Mouse (Mus musculus): ENCODE data around the gene Mr1.
"Not testable (repeated sequence)": the region's sequence is repeated elsewhere in the genome, so short reads cannot be mapped to it uniquely, and the experiment has no call there.

Mr1 gene

DNA sequence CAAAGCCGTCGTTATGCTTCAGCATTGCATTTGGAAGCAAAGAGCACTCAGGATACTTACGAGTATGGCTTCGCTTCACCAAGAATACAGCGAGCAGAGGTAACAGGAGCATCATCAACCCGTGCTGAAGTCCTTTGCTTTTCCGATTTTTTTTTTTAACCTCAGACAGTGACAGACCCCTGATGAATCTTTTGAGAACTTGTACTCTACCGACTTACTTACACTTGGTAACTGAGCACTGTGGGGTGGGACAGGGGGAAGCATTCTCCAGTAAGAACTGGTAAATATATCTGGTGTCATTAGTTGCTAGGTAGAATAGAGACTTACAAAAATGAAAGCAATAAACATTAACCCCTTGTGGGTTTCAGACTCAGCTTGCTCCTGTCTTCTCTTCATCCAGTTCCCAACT, at the start of gene Mr1:
TSS of gene Mr1 (minus strand) at position 243 of the 409 bp plus-strand sequence.
- peak; percentile 68 for DNase-seq

DNA sequence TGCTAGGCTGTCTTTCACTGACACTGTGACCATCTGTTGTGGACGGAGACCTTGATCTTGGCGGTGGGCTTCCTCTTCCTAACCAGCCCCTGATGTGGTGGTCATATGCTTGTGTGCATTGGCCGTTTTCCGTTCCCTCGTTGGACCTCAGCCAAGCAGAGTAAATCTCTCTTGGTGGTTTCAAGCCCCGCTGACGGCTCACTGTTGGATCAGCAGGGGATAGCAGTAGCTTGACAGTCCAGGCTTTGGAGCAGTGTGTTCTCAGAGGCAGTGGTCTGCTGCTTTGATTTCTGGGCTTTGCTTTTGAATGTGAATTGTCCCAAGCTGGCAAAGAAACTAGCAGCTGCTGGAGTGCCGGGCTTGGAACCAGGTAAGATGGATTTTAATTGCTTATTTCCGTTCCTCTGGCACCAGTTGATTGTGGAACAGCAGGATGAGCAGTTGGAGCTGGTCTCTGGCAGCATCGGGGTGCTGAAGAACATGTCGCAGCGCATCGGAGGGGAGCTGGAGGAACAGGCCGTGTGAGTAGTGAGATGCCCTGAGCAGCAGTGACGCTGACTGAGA, 46.3 kb upstream of the Mr1 start:
- no peak for DNase-seq

DNA sequence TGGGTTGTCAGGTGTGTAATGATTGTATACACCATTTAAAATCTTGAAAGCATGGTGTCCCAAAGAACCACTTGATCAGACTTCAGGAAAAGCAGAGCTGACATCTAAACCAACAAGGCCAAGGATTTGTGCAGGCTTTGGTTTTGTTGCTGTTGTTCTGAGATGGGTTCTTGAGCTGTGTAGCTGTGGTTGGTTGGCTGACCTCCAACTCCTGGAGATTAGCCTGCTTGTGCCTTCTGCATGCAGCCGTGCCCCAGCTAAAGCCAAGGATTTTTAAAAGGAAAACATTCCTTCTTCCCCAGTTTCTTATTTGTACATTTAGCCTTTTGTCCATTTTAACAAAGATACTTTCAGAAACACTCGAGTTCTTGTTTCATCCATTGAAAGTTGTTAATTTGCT, 45.1 kb upstream of the Mr1 start:
- no peak for DNase-seq

DNA sequence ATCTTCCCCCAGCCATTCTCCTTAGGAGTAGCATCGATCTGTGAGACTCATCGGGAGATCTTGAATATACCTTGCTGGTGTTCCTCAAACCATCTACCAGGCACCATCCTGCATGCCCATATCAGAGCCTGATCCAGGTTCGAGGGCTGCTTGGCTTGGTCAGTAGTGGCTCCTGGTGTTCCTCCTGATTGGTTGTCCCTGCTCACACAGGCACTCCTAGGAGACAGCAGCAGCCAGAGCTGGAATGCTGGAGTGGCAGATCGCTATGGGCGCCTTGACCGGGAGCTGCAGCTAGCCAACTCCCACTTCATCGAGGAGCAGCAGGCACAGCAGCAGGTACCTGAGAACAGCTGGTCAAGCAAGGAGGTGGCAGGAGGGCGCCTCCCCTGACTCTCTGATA, 44.6 kb upstream of the Mr1 start:
- no peak for DNase-seq

DNA sequence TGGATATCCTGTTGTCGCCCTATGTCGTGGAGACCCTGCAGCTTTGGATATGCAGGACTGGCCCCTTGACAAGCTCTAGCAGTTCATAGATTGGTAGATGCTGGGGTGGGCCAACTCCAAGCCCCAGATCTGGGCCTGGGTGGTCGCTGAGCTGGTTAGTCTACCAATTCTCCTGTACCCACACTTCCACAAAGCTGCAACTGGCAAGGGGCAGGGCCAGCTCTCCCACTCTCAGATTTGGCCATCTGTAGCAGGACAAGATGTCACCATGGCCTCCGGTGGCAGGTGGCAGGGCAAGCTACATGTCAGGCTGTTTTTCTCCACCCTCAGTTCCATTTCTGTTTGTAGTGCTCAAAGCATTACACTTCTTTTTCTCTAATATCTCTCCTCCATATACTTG, 42.0 kb upstream of the Mr1 start:
- DNase-seq = no peak

DNA sequence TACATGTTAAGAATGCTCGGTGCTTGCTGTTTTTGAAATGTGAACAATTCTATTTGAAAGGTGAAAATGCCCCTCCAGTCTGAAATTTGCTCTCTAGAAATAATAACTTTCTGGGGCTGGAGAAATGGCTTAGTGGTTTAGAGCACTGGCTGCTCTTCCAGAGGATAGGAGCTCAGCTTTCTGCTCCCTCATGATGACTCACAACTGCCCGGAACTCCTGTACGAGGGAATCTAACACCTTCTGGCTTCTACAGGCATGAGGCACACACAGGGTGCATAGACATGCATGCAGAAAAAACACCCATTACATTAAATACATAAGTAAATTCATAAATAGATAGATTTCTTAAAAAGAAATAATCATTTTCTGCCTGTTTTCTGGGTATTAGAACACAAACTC, 37.6 kb upstream of the Mr1 start:
- no peak for DNase-seq

DNA sequence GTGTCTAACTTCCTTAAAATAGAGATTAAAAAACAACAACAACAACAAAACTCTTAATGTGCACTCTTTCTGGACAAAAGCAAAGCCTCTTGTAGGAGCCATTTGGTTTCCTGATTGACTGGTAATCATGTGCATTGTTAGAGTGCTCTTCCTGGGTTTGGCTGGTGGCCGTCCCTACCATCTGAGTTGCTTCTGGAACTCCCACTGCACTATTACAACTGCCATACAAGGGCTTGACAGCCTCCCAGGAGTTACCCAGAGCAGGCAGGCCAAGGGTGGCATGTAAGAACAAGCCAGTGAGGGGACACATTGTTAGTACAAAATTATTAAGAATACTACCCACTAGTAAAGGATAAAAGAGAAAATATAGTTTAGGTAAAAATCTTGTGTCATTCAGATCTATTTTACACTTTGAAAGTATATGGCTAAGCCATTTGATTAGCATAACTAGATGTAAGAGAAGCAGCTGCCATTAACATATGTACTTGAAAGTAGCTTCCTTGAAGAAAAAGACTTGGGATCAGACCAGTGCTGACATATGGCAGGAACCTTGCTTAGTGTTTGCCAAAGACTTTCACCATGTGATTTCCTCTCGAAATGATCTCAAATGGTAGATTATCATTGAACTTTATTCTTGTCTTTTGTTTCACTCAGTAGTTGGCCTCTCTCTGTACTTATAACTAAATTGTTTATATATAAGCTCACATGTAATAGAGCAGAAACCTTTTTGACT, 31.7 kb upstream of the Mr1 start:
- no peak for DNase-seq

DNA sequence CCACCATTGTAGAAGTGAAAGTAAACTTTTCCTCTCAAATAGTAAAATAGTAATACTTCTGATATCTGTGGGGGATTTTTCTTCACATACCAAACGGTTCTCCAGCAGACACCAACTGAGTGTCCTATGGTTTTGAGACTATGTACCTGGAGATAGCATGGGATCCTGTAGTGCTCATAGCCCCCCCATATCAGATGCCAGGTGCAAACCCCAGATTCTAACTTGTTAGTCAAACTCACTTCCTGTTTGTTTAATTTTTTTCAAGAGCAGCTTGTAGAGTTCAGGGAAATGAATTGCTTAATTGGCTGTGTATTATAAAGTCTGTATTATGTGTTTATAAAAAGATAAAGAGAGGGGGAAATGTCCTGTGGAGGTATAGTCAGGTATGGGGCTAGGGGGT, 27.8 kb upstream of the Mr1 start:
- DNase-seq = peak; percentile 59

DNA sequence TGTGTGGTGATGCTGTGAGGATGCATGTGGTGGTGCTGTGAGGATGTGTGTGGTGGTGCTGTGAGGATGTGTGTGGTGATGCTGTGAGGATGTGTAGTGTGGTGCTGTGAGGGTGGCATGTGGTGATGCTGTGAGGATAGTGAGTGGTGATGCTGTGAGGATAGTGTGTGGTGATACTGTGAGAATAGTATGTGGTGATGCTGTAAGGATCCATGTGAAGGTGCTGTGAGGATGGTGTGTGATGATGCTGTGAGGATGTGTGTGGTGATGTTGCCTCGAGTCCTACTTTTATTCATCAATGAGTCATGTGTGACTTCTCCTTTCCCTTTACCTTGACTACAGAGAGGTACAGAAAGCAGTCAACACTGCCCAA, 27.0 kb upstream of the Mr1 start:
- not testable (repeated sequence) for DNase-seq

DNA sequence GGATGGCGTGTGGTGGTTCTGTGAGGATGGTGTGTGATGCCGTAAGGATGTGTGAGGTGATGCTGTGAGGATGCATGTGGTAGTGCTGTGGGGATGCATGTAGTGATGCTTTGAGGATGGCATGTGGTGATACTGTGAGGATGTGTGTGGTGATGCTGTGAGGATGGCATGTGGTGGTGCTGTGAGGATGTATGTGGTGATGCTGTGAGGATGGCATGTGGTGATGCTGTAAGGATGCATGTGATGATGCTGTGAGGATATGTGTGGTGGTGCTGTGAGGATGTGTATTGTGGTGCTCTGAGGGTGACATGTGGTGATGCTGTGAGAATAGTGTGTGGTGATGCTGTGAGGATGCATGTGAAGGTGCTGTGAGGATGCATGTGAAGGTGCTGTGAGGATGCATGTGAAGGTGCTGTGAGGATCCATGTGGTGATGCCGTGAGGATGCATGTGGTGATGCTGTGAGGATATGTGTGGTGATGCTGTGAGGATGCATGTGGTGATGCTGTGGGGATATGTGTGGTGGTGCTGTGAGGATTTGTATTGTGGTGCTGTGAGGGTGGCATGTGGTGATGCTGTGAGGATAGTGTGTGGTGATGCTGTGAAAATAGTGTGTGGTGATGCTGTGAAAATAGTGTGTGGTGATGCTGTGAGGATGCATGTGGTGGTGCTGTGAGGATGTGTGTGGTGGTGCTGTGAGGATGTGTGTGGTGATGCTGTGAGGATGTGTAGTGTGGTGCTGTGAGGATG, 26.5 kb upstream of the Mr1 start:
- DNase-seq = no peak

DNA sequence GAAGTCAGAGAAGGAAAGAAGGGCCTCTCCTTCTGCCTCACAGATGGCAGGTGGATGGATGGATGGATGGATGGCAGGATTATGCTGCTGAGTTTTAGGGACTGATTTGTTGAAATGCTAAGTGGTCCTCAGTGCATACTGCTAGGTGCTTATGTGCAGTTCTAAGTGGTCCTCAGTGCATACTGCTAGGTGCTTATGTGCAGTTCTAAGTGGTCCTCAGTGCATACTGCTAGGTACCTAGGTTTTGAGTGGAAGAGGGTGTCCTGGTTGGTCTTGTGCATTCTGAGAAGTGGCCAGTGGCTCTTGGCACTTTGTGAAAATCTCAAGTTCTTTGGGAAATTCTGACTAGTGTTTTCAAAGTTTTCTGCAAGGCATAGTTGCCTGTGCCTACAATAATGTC, 23.3 kb upstream of the Mr1 start:
- DNase-seq = no peak

DNA sequence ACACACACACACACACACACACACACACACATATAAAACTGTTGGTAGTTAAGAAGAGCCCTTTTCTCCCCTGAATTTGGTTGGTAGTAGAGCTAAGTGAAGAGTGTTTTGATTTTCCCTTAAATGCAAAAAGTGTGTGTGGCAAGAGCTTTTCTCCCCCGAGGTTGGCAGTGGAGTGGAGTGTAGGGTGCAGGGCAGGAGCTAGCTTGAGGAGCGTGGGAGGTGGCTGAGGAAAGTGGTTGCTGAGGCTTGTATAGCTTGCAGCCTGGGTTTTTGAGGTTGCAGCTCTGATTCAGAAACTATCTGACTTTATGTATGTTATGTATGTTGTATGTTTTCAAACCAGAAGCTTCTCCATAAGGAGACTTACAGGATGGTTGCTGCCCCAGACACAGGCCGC, 20.8 kb upstream of the Mr1 start:
- DNase-seq = no peak

DNA sequence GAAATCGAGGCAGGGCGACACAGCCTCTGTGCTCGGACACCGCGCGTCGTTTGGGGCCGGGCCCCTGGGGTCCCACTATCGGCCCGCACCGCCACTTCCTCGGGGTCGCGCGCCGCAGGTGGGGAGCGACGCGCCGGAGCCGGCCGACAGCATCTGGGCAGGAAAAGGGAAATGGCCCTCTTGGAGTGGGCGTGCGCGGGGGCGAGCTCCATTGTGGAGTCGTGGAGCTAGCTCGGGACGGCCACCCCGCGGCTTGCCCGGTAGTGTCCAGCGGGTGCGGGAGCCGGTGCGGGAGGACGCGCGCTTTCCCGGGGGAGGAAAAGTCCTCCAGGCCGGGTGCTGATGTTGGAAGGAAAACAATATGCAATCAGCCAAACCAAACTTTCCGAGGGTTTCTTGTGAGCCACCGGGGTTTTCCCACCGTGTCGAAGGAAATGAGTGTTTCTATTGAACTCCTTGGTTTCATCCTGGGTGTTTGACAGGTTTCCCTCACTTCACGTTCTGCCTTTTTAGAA, 12.4 kb upstream of the Mr1 start:
- peak; percentile 78 for DNase-seq

DNA sequence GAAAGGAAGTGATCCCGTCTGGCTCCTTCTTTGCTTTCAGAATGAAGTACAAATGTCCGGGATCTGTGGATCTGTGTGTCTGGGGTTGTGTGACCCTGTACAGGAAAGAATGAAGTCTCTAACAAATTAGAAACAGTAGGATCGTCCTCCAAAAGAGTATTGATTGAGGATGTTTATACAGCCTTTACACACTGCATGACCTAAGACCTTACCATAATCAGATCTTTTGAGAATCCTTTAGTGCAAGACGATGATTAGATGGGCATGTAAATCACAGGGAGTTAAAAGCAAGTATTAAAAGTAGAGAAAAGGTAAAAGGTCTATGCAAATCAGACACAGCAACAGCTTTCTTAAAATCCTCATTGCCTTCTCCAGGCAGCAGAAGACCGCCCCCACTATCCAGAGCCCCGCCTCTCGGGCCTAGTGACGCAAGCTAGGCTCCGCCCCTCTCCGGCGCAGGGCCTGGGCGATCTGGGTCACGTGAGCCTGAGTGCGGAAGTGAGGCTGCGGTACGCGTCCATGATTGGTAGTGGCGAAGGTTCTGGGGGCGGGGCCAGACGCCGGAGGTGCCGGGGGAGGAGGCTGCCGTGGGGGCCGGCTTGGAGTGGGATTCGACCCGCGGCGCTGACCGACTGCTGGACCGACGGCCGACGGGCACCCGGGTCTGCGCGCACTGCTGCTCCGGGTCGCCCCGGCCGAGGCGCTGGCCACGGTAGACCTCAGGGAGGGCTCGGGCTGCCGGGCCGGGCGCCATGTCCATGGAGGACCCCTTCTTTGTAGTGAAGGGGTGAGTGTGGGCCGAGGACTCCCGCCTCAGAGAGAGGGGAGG, 11.7 kb upstream of the Mr1 start, which contains the start of gene Stx6:
TSS of gene Stx6 (plus strand) at position 575 of the 829 bp plus-strand sequence.
- DNase-seq = peak; percentile 99

DNA sequence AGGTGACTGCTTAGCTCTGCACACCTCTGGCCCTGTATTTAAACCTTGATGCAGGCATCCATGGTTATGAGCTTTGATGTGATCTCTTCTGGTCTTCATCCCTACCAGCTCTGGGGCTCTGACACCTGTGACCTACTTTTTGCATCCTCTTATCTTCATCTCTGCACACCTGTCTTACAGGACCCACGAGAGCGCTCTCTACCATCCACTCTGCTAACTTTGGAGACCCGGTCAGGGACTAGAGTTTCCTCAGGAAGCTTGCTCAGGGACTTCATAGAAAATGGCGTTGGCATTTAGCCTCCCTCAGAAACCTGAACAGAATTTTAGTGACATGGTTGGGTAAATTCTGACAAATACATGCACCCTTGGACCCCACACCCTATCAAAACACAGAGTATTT, 7.3 kb upstream of the Mr1 start:
- peak; percentile 81 for DNase-seq

DNA sequence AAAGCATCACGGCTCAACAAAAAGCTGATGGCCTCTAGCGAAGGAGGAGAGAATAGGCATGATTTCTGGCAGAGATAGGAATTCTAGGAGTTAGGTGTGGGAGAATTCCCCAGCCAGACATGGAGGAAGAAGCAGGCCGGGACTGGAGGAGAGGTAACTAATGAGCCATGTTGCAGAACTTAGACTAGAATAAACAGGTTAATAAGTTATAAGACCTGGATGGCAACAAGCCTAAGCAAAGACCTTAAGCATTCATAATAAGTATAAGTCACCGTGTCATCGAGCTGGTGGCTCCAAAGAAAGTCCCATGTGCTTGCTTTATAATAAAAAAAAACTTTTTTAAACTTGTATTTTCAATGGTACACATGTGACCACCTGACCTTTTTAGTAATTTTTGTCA, 4.2 kb upstream of the Mr1 start:
- no peak for DNase-seq

DNA sequence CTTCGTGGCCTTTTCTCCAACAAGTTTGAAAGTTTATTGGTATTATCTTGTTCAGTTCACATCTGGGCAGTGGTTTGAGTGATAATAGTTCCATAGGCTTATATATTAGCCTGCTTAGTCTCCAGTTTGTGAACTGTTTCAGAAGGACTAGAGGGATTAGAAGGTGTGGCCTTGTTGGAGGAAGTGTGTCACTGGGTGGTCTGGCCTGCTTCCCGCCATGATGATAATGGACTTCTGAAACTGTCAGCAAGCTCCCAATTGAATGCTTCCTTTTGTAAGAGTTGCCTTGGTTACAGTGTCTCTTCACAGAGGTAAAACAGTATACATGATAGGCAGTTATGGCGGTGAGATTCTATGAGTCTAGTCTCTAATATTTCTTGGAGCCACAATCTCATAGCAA, 2.8 kb upstream of the Mr1 start:
- no peak for DNase-seq

DNA sequence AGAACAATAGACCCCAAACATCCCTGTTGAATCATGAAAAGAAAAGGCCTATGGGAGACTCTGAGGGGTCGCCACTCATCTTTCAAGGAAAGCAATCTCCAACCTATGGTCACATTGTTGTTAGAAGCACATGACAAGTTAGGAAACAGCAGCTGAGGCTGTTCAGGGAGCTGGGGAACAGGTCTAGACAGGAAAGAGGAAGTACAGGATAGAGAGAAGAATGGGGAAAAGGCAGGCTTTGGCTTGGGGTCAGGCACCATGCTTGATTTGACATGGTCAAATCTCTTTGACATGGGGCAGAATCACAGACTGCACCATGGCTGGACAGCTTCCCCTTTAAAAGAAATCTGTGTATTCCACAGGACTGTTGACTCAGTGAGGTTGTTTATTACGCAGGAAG, 614 bp upstream of the Mr1 start:
- no peak for DNase-seq

DNA sequence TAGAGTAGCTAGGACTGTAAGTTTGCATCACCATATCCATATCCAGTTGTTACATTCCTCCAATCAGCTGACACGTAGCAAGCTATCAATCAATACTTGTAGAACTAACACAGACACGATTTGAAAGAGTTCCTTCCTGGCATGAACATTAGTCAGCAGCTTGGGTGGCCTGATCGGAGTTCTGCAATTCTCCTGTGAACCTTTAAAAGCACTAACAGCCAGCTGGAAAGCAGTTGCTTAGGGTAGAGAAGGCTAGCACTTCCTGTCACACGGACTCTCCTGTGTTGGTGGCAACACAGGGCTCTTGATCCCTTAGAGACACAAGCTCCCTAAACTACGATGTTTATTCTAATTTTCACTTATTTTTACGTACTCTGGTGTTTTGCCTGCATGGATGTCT, 994 bp downstream of the Mr1 start:
- peak; percentile 64 for DNase-seq

DNA sequence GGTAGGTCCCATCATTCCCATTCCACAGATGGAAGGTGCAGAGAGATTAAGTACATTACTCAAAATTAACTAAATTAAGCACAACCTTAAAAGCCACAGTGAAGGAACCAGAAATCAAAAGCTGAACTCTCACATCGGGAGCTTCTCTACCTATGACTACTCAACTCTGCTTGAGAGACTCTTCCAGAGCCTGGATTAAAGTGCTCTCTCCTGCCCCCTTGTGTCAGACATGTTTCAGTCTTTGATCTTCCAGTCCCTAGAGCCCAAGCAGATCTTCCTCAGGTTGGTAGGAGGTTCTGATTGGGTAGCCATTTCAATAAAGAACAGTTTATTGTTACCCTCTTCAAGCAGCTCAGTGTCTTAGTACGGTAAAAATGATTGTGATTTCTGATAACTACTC, 6.5 kb downstream of the Mr1 start:
- DNase-seq = peak; percentile 85

DNA sequence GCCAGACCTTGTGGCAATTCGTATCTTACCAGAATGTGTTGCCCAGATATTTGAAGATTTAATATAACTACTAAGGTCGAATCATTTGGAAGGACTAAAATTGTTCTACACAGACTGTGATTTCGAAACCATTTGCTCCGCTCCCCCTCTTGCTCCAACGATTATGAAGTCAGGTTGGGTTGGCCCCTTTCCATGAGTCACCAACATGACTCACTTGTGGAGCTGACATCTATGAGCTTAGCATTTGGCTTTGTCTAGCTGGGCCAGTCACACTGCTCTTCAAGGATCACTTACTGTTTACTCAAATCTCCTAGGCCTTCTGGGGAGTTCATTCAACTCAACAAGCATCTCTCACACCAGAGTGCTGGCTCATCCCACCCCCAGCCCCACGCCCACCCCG, 7.8 kb downstream of the Mr1 start:
- no peak for DNase-seq

DNA sequence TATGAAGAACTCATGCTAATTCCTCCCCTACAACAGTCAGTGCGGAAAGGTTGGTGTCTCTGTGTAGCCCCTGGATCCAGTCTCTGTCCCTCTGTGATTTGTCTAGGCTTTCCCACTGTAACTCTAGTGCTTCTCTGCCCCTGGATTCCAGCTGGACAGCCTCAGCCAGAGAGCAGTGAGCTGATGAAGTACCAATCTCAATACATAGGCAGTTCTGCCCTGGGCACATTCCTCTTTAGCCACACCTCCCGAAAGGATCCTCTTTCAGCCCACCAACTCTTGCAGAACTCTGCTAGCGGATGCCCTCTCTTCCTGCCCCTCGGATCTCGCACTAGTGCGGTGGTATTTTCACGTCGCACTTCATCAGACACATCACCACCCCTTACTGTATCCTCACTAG, 11.7 kb downstream of the Mr1 start:
- no peak for DNase-seq

DNA sequence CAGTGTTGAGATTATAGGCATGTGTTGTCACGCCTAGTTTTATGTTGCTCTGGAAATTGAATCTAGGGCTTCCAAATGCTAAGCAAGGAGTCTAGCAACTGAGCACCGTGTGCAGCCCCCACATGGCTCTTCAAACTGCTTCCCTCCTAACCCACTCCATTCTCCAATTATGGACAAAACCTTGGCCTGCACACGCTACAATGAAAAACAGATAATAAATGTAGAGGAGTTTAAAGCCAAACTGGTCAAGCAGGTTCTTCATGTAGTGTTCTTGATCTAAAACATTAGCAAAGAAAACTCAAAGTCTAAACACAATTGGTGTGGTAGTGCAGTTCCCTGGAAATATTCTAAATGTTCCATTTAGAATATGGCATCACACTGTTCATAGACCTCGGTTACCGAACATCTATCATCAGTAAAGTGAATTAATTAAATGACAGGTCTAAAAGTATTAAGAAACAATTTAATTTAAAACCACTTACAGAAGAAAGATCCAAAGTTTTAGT, 19.1 kb downstream of the Mr1 start:
- DNase-seq = no peak

Measured in thymus, postnatal 14 days (tissue).